Mouse (Mus musculus): ENCODE data around the gene Ces1e. TPM values are rescaled to one million over a fixed set of nuclear protein-coding genes. Genes with fewer than 3 reads are reported as not detected.

The Ces1e gene
- total RNA-seq, 2 experiments from 2014 or later: not detected

DNA sequence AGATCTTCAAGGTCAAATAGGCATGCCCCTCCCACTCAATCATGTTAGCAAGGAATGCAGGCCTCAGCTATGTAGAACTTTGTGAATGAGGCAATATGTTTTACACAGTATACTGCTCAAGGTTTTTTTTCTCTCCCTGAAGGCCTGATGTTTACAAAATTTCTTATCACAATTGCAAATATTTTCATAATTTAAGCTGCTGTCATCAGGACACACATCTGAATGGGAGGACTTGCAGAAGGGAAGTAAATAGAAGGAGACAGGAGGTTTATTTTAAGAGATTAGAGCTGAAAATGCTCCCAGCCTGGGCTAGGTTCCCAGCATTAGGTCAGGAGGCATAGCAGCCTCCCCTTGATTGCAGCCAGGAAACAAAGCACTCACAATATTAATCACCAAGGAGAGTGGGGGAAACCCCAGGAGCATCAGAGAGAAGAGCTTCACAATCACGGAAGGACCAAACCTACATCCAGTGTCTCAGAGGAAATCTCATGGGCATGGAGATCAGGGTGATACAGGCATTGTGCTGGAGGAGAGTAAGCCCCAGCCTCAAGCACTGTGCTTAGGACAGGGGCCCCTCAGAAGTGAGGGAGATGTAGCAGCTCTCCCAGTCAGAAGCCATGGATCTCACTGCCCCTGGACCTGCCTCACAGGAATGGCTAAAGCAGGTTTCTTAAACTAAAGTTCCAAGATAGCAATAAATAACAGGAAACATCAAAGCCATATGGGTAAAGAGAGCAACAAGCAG lies 57.4 kb downstream of the Ces1e start:
- no peak for DNase-seq (ENCODE audit: extremely low spot score in 1 of 2, low spot score in 2 of 2)
- no peak overlapping the region for H3K27ac ChIP-seq
- no peak for TF ChIP-seq CTCF (IDR thresholded peaks at IDR 0.05)
- no peak overlapping the region for H3K4me3 ChIP-seq
- intact Hi-C loops (cut with DNase I): no loop called here

DNA sequence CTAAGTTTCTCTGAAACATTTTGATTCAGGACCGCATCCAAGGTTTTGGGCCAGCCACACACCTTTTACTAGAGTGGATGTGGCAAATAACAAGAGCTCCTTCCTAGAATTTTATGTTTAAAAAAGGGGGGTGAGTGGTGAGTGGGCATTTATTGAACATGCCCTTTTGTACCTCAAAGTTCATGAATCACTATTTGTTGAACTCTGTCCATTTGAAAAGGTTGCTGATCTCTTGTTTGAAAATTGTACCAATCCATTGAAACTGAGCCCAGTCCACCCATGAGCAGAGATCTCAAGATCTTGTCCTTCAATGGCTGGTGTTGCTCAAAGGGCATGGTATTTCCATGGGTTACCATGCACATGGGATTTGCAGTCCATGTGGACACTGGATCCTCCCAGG lies 66.1 kb downstream of the Ces1e start:
- TF ChIP-seq CTCF (IDR thresholded peaks at IDR 0.05): no peak
- H3K27ac ChIP-seq: no peak overlapping the region
- no peak for DNase-seq (ENCODE audit: extremely low spot score in 1 of 2, low spot score in 2 of 2)
- intact Hi-C loops (cut with DNase I): no loop called here
- H3K4me3 ChIP-seq: no peak overlapping the region

DNA sequence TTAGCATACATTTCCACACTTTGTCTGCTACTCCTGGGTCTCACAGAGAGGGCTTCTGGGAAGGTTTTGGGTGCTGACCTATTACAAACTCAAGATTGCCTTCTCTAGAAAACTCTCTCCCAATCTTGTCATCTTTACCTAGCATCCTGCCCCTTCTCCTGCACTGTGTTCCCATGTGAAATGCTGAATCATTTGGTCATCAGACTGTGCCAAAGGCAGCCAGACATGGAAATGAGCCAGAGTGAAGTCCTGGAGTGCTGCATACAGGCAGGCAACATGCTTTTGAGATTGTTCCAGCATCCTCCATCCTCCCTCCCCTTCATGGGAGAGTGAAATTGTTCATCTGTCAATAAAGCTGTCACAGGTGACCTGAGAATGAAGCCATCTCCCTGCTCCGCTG lies 78.0 kb downstream of the Ces1e start:
- H3K27ac ChIP-seq: no peak overlapping the region
- TF ChIP-seq CTCF (IDR thresholded peaks at IDR 0.05): no peak
- no peak overlapping the region for H3K4me3 ChIP-seq
- no peak for DNase-seq (ENCODE audit: extremely low spot score in 1 of 2, low spot score in 2 of 2)
- intact Hi-C loops (cut with DNase I): no loop called here

Other genes with a start within 250 kb of the Ces1e start
- under 1 TPM in 1 of 2 experiments, not detected in 1; 0.27 TPM for gene Ces1a, start 181.4 kb downstream of the Ces1e start, total RNA-seq (2021)
- gene Ces1b, start 149.6 kb downstream of the Ces1e start, total RNA-seq (2021): not detected
- gene Ces1c, start 98.3 kb downstream of the Ces1e start, total RNA-seq (2021): not detected
- not detected for gene Ces1d, start 31.8 kb downstream of the Ces1e start, total RNA-seq (2021)
- gene Ces1f, start 50.1 kb upstream of the Ces1e start, total RNA-seq (2021): not detected
- gene Ces1g, start 107.7 kb upstream of the Ces1e start, total RNA-seq (2021): not detected
- not detected for gene Ces1h, start 150.1 kb upstream of the Ces1e start, total RNA-seq (2021)